Mouse (Mus musculus): ENCODE measurements at regions not wholly inside any gene's neighbourhood (a gene's known extent, or its start where the extent isn't known, plus 50 kb on each side); places are given as distances from the start of the nearest gene placed in this dataset.
A peak's percentile ranks its signal among the peaks of the same experiment; 100 is the strongest.

DNA sequence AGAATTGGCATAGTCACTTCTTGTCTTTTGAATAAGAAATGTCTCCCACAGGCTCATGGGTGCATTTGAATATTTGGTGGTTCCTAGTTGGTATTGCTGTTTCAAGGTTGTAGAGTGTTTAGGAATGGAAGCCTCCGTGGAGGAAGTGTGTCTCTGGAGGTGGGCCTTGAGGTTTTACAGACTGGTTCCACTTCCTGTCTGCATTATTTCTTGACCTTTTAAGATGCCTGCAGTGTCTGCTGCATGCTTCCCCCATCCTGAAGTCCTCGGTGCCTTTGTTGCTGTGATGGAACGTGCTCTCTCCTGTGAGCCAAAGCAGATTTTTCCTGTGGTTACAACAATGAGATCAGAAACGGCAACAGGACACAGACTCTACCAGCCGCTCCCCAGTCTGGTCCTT lies 299.4 kb upstream of the Gadl1 start:
- H3K4me3 ChIP-seq (replicated peaks): no peak overlapping the region
- no peaks in the 10 kb centered on the region for H3K36me3 ChIP-seq (replicated peaks; ENCODE audit: low read length)
- TF ChIP-seq FLI1 (IDR thresholded peaks at IDR 0.05; ENCODE audit: low read length): no peak
- no peak for TF ChIP-seq GATA1 (IDR thresholded peaks at IDR 0.05; ENCODE audit: borderline replicate concordance, low read length)
- H3K27me3 ChIP-seq (replicated peaks): no peaks in the 10 kb centered on the region
- H3K4me1 ChIP-seq: peaks cover 79% of the 10 kb centered on the region
- no peaks in the 10 kb centered on the region for H3K9me3 ChIP-seq

DNA sequence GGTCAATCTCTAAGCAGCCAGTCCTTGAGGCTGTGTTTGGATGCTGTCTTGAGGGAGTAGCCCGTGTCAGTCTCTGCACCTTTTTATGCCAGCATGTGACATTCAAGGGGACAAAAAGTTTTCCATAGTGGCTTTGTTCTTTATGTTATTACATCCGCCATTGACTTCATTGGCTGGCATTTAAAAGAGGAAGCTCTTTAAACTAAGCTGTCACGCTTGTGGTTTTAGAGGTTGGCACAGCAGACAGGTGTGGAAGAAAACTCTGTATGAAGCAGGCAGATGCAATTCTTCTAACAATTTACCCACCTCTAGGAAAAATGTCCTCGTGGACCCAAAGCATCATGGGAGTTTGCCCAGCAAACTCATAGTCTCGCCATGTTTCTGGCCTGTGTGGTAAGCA lies 297.5 kb upstream of the Gadl1 start:
- TF ChIP-seq GATA1 (IDR thresholded peaks at IDR 0.05; ENCODE audit: borderline replicate concordance, low read length) (no peak), FLI1 (IDR thresholded peaks at IDR 0.05; ENCODE audit: low read length) (no peak)
- Histone ChIP-seq H3K36me3 (replicated peaks; ENCODE audit: low read length) (no peaks in the 10 kb centered on the region), H3K4me3 (replicated peaks) (no peak overlapping the region), H3K9me3 (no peaks in the 10 kb centered on the region), H3K27me3 (replicated peaks) (no peaks in the 10 kb centered on the region), H3K4me1 (peaks cover 72% of the 10 kb centered on the region)

DNA sequence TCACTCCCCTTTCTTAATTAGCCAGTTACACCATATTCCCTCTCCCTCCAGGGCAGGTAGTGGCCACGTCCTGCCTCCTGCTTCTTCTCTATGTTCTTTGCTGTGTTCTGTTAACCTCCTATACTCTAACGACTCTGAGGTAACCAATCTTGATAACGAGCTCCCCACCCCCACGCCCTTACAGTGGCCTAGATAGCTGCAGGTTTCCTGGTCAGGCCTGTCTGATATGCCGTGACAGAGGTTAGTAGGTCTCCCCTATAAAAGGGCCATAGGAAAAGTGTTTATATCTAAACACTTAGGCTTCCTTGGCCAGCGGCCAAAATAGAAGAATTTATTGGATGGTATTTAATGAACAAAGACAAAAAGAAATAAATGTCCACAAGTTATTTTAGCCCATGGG lies 296.3 kb upstream of the Gadl1 start:
- H3K27me3 ChIP-seq (replicated peaks): no peaks in the 10 kb centered on the region
- no peaks in the 10 kb centered on the region for H3K9me3 ChIP-seq
- no peaks in the 10 kb centered on the region for H3K36me3 ChIP-seq (replicated peaks; ENCODE audit: low read length)
- no peak overlapping the region for H3K4me3 ChIP-seq (replicated peaks)
- H3K4me1 ChIP-seq: peaks cover 68% of the 10 kb centered on the region
- TF ChIP-seq GATA1 (IDR thresholded peaks at IDR 0.05; ENCODE audit: borderline replicate concordance, low read length) (no peak), FLI1 (IDR thresholded peaks at IDR 0.05; ENCODE audit: low read length) (no peak)

DNA sequence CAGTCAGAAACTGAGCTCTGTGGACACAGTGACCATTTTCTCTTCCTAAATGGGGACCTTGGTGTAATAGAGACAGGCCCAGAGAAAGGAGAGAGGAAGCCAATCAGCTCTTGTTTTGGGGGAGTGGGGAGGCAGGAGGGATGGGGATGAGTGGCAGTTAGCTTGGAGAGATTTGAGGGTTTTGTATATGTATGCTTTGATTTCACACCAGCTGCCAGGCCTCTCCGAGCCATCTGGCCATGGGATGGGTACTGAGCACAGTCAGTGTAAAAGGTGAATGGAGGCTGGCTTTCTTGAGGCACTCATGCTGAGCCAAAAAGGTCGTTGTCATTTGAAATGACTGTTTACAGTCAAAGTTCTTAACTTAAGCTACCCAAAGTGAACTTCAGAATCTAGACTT lies 295.2 kb upstream of the Gadl1 start:
- Histone ChIP-seq H3K9me3 (no peaks in the 10 kb centered on the region), H3K4me1 (peaks cover 68% of the 10 kb centered on the region), H3K27me3 (replicated peaks) (no peaks in the 10 kb centered on the region), H3K36me3 (replicated peaks; ENCODE audit: low read length) (no peaks in the 10 kb centered on the region), H3K4me3 (replicated peaks) (no peak overlapping the region)
- TF ChIP-seq FLI1 (IDR thresholded peaks at IDR 0.05; ENCODE audit: low read length): no peak
- TF ChIP-seq GATA1 (IDR thresholded peaks at IDR 0.05; ENCODE audit: borderline replicate concordance, low read length): no peak

DNA sequence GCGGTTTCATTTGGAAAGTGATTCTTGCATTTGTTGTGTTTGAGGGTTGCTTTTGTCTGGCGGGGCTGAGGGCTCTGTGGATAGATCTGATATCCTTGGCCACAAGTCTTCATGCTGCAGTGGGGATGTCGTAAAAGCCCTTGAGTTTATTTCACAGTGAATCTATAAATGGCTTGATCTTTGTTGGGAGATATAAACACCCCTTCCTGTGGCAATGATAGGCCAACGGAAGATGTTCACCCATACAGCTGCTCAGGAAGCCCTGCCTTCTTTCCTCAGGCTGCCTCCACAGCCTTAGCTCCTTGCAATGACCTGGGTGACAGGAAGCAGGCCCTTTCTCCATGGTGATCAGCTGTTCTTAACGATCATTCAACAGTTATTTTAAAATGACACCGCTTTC lies 291.3 kb upstream of the Gadl1 start:
- H3K27me3 ChIP-seq (replicated peaks): no peaks in the 10 kb centered on the region
- TF ChIP-seq FLI1 (IDR thresholded peaks at IDR 0.05; ENCODE audit: low read length): no peak
- TF ChIP-seq GATA1 (IDR thresholded peaks at IDR 0.05; ENCODE audit: borderline replicate concordance, low read length): no peak
- H3K4me1 ChIP-seq: peaks cover 41% of the 10 kb centered on the region
- no peak overlapping the region for H3K4me3 ChIP-seq (replicated peaks)
- no peaks in the 10 kb centered on the region for H3K9me3 ChIP-seq
- H3K36me3 ChIP-seq (replicated peaks; ENCODE audit: low read length): no peaks in the 10 kb centered on the region

DNA sequence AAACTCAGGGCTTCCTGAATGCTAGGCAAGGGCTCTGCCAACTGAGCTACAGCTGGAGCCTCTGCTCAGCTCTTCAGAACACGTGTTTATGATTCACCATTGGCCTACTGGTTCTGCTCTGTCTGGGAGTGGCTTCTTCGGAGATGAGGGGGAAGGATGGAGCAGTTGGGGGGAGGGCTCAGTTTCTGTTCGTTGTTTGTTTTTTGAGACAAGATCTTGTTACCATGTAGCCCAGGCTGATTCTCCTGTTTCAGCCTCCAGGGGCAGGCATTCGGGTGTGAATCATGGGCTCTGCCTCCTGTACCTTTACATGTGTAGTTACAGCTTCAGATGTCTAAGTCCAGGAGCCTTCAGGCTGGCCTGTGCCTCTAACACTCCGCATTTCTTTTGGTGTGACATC lies 285.3 kb upstream of the Gadl1 start:
- Histone ChIP-seq H3K4me3 (replicated peaks) (peak overlapping the region; percentile 64), H3K27me3 (replicated peaks) (no peaks in the 10 kb centered on the region), H3K4me1 (peaks cover 46% of the 10 kb centered on the region), H3K9me3 (0 out of 2 replicates have a peak, but pooled peaks cover 4% of the 10 kb centered on the region), H3K36me3 (replicated peaks; ENCODE audit: low read length) (no peaks in the 10 kb centered on the region)
- TF ChIP-seq GATA1 (IDR thresholded peaks at IDR 0.05; ENCODE audit: borderline replicate concordance, low read length) (no peak), FLI1 (IDR thresholded peaks at IDR 0.05; ENCODE audit: low read length) (no peak)

DNA sequence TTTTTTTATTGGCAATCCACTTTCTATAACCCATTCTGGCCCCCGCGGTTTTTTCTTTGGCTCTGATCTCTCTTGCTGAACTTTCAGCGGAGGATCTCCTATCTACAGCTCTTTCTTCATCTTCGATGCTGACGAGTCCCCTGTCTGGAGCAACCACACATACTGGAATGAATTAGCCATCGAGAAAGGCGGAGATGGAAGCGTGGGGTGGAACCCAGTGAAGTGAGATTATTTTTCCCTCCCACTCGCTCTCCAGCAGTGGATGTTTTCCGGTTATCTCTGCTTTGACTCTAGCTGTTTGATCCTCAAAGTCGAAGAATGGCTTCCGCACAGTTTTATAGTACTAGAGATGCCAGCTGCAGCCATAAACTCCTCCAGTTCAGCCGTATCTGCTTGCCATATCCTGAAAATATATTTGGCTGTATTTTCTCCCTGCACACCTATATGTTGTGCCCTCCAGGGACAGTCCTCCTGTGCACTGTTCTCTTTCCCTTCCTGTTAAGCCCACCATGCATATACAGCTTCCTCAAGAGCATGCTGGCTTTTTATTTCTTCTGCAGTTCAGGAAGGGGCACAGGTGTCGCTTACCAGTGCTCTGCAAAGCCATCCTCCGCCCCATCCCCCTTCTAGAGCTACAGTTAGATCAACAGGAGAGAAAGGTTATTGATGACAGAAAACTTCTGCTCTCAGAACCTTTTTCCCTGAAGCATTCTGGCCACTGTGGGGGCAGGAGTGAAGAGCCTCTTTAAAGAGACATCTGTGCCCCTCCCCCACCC lies 284.3 kb upstream of the Gadl1 start:
- Histone ChIP-seq H3K9me3 (0 out of 2 replicates have a peak, but pooled peaks cover 4% of the 10 kb centered on the region), H3K4me3 (replicated peaks) (no peak overlapping the region)
- TF ChIP-seq FLI1 (IDR thresholded peaks at IDR 0.05; ENCODE audit: low read length): no peak

DNA sequence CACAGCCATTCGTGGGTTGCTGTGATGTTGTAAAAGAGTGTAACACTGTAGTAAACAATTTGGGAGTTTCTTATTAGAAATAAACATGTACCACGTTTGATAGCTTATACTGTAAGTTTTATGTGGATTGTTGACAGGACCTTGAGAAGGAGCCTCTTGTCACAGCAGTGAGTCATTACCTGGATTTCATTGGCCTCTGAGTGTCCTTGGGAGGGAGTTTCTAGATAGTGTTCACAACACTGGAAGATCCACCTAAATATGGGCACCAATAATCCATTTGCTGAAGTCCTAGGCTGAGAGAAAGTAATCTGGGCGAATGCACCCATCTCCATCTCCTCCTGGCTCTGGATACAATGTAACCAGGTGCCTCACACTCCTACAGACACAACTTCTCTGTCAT lies 281.7 kb upstream of the Gadl1 start:
- Histone ChIP-seq H3K27me3 (replicated peaks) (no peaks in the 10 kb centered on the region), H3K4me1 (peaks cover 40% of the 10 kb centered on the region), H3K36me3 (replicated peaks; ENCODE audit: low read length) (peaks cover 3% of the 10 kb centered on the region), H3K4me3 (replicated peaks) (no peak overlapping the region), H3K9me3 (peaks cover 11% of the 10 kb centered on the region)
- TF ChIP-seq GATA1 (IDR thresholded peaks at IDR 0.05; ENCODE audit: borderline replicate concordance, low read length) (no peak), FLI1 (IDR thresholded peaks at IDR 0.05; ENCODE audit: low read length) (no peak)

More for the DNA sequence above, 284.3 kb upstream of the Gadl1 start:
- no peaks in the 10 kb centered on the region for H3K27me3 ChIP-seq (replicated peaks)
- H3K4me1 ChIP-seq: peaks cover 40% of the 10 kb centered on the region
- H3K36me3 ChIP-seq (replicated peaks; ENCODE audit: low read length): no peaks in the 10 kb centered on the region

DNA sequence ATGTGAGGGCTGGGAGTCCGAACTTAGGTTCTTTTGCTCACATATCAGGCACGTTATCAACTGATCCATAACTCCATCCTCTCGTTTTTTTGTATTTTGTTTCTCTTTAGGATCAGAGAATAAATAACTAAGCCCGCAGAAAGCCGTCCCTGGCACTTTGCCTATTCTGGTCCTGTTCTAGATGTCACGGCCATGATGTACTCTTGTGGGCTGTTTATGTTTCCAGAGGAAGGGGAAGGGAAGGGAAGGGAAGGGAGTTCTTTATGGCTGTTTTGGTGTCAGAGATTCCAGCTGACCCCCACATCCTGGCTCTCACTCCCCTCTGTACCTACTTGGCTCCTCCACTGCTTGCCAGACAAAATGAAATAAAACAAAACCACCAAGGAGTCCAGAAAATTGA lies 272.1 kb upstream of the Gadl1 start:
- TF ChIP-seq GATA1 (IDR thresholded peaks at IDR 0.05; ENCODE audit: borderline replicate concordance, low read length) (no peak), FLI1 (IDR thresholded peaks at IDR 0.05; ENCODE audit: low read length) (no peak)
- peaks cover 20% of the 10 kb centered on the region for H3K9me3 ChIP-seq
- peaks cover 5% of the 10 kb centered on the region for H3K36me3 ChIP-seq (replicated peaks; ENCODE audit: low read length)
- H3K27me3 ChIP-seq (replicated peaks): no peaks in the 10 kb centered on the region
- peaks cover 17% of the 10 kb centered on the region for H3K4me1 ChIP-seq
- no peak overlapping the region for H3K4me3 ChIP-seq (replicated peaks)

DNA sequence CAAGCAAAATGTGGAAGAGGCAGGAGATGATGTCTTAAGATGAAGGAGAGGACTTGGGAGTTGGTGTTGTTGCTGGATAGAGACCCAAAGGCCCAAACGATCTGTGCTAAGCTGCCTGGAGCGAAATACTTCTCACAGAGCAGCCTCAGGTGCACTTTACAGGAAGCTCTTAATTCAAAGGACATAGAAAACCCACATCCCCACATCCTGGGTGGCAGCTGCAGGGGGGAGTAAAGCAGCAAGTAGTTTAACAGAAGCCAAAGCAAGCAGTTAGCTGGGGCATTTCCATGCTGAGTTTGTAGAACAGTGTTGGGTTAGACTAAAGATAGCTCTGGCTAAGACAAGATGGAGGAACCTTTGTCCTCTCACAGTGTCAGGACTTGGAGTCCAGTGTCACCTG lies 268.5 kb upstream of the Gadl1 start:
- H3K4me1 ChIP-seq: peaks cover 14% of the 10 kb centered on the region
- H3K4me3 ChIP-seq (replicated peaks): no peak overlapping the region
- H3K27me3 ChIP-seq (replicated peaks): no peaks in the 10 kb centered on the region
- H3K36me3 ChIP-seq (replicated peaks; ENCODE audit: low read length): peaks cover 8% of the 10 kb centered on the region
- H3K9me3 ChIP-seq: peaks cover 32% of the 10 kb centered on the region
- TF ChIP-seq FLI1 (IDR thresholded peaks at IDR 0.05; ENCODE audit: low read length): no peak
- no peak for TF ChIP-seq GATA1 (IDR thresholded peaks at IDR 0.05; ENCODE audit: borderline replicate concordance, low read length)
